Mouse (Mus musculus): ENCODE results near the gene Spz1. TPM values are rescaled to one million over a fixed set of nuclear protein-coding genes. Genes with fewer than 3 reads are reported as not detected.
A peak's percentile ranks its signal among the peaks of the same experiment; 100 is the strongest.

Spz1 gene
- polyA plus RNA-seq, 1 experiment, result not detected

- no peak for TF ChIP-seq POLR2A (IDR thresholded peaks at IDR 0.05; ENCODE audit: low read depth, low read length)
- no peak for TF ChIP-seq CTCF (IDR thresholded peaks at IDR 0.05; ENCODE audit: borderline replicate concordance, insufficient read depth, low read length)
- H3K27ac ChIP-seq (ENCODE audit: insufficient read depth, low read length), result no peak overlapping the region
These were observed 8.2 kb upstream of the Spz1 start for GRCm38 (mm10) chr13:92584094-92584717.

GRCm38 (mm10) chr13:92580220-92581043 lies 4.5 kb upstream of the Spz1 start:
- H3K4me1 ChIP-seq (ENCODE audit: control insufficient read depth, insufficient read depth, low read length), result peaks cover 3% of the 10 kb centered on the region
- H3K4me3 ChIP-seq (ENCODE audit: insufficient read depth, low read length), result no peak overlapping the region
- no peak overlapping the region for H3K27ac ChIP-seq (ENCODE audit: insufficient read depth, low read length)
- TF ChIP-seq CTCF (IDR thresholded peaks at IDR 0.05; ENCODE audit: borderline replicate concordance, insufficient read depth, low read length) (peak; percentile 38; the same call in 1 of the 2 replicates), POLR2A (IDR thresholded peaks at IDR 0.05; ENCODE audit: low read depth, low read length) (no peak)

More at GRCm38 (mm10) chr13:92584094-92584717, 8.2 kb upstream of the Spz1 start:
- peaks cover 4% of the 10 kb centered on the region for H3K4me1 ChIP-seq (ENCODE audit: control insufficient read depth, insufficient read depth, low read length)
- no peak overlapping the region for H3K4me3 ChIP-seq (ENCODE audit: insufficient read depth, low read length)

- Histone ChIP-seq H3K4me3 (ENCODE audit: insufficient read depth, low read length) (no peak overlapping the region), H3K4me1 (ENCODE audit: control insufficient read depth, insufficient read depth, low read length) (peaks cover 3% of the 10 kb centered on the region), H3K27ac (ENCODE audit: insufficient read depth, low read length) (no peak overlapping the region)
- TF ChIP-seq POLR2A (IDR thresholded peaks at IDR 0.05; ENCODE audit: low read depth, low read length) (no peak), CTCF (IDR thresholded peaks at IDR 0.05; ENCODE audit: borderline replicate concordance, insufficient read depth, low read length) (no peak)
These were observed 2.2 kb upstream of the Spz1 start for GRCm38 (mm10) chr13:92578210-92578609.

GRCm38 (mm10) chr13:92576688-92577087 lies 716 bp upstream of the Spz1 start:
- peaks cover 3% of the 10 kb centered on the region for H3K4me1 ChIP-seq (ENCODE audit: control insufficient read depth, insufficient read depth, low read length)
- TF ChIP-seq CTCF (IDR thresholded peaks at IDR 0.05; ENCODE audit: borderline replicate concordance, insufficient read depth, low read length) (no peak), POLR2A (IDR thresholded peaks at IDR 0.05; ENCODE audit: low read depth, low read length) (no peak)
- H3K4me3 ChIP-seq (ENCODE audit: insufficient read depth, low read length), result no peak overlapping the region
- H3K27ac ChIP-seq (ENCODE audit: insufficient read depth, low read length), result no peak overlapping the region

- no peak for TF ChIP-seq CTCF (IDR thresholded peaks at IDR 0.05; ENCODE audit: borderline replicate concordance, insufficient read depth, low read length)
- no peak overlapping the region for H3K4me3 ChIP-seq (ENCODE audit: insufficient read depth, low read length)
These were observed 16.5 kb downstream of the Spz1 start for GRCm38 (mm10) chr13:92559429-92559828.

GRCm38 (mm10) chr13:92557229-92557628 lies 18.7 kb downstream of the Spz1 start:
- no peak overlapping the region for H3K27ac ChIP-seq (ENCODE audit: insufficient read depth, low read length)
- no peak for TF ChIP-seq CTCF (IDR thresholded peaks at IDR 0.05; ENCODE audit: borderline replicate concordance, insufficient read depth, low read length)
- no peak for TF ChIP-seq POLR2A (IDR thresholded peaks at IDR 0.05; ENCODE audit: low read depth, low read length)
- H3K4me3 ChIP-seq (ENCODE audit: insufficient read depth, low read length), result no peak overlapping the region
- no peaks in the 10 kb centered on the region; the same call in 1 of the 2 replicates for H3K4me1 ChIP-seq (ENCODE audit: control insufficient read depth, insufficient read depth, low read length)

More at GRCm38 (mm10) chr13:92559429-92559828, 16.5 kb downstream of the Spz1 start:
- Histone ChIP-seq H3K27ac (ENCODE audit: insufficient read depth, low read length) (no peak overlapping the region), H3K4me1 (ENCODE audit: control insufficient read depth, insufficient read depth, low read length) (no peaks in the 10 kb centered on the region; the same call in 1 of the 2 replicates)

- Histone ChIP-seq H3K27ac (ENCODE audit: insufficient read depth, low read length) (no peak overlapping the region), H3K4me1 (ENCODE audit: control insufficient read depth, insufficient read depth, low read length) (no peaks in the 10 kb centered on the region; the same call in 1 of the 2 replicates), H3K4me3 (ENCODE audit: insufficient read depth, low read length) (no peak overlapping the region)
- TF ChIP-seq POLR2A (IDR thresholded peaks at IDR 0.05; ENCODE audit: low read depth, low read length) (no peak), CTCF (IDR thresholded peaks at IDR 0.05; ENCODE audit: borderline replicate concordance, insufficient read depth, low read length) (no peak)
These were observed 19.4 kb downstream of the Spz1 start for GRCm38 (mm10) chr13:92556458-92557126.

- H3K4me1 ChIP-seq (ENCODE audit: control insufficient read depth, insufficient read depth, low read length), result no peaks in the 10 kb centered on the region
- TF ChIP-seq CTCF (IDR thresholded peaks at IDR 0.05; ENCODE audit: borderline replicate concordance, insufficient read depth, low read length) (no peak), POLR2A (IDR thresholded peaks at IDR 0.05; ENCODE audit: low read depth, low read length) (no peak)
- H3K27ac ChIP-seq (ENCODE audit: insufficient read depth, low read length), result no peak overlapping the region
- no peak overlapping the region for H3K4me3 ChIP-seq (ENCODE audit: insufficient read depth, low read length)
These were observed 28.9 kb downstream of the Spz1 start for GRCm38 (mm10) chr13:92547093-92547492.

- H3K4me3 ChIP-seq (ENCODE audit: insufficient read depth, low read length), result no peak overlapping the region
- TF ChIP-seq CTCF (IDR thresholded peaks at IDR 0.05; ENCODE audit: borderline replicate concordance, insufficient read depth, low read length) (no peak), POLR2A (IDR thresholded peaks at IDR 0.05; ENCODE audit: low read depth, low read length) (no peak)
- no peaks in the 10 kb centered on the region for H3K4me1 ChIP-seq (ENCODE audit: control insufficient read depth, insufficient read depth, low read length)
- H3K27ac ChIP-seq (ENCODE audit: insufficient read depth, low read length), result no peak overlapping the region
These were observed 35.0 kb downstream of the Spz1 start for GRCm38 (mm10) chr13:92540997-92541396.

All from embryonic fibroblast, embryonic 13.5 days (primary cell).